Mouse (Mus musculus) midbrain, embryonic 10.5 days (tissue): ENCODE data around the gene Cybrd1. TPM values are rescaled to one million over a fixed set of nuclear protein-coding genes. Genes with fewer than 3 reads are reported as not detected.

Experiments used
- DNase-seq: peaks from one replicate; pipeline ENCODE4 v3.0.0-alpha.2; 2017; ENCODE audit warnings: low spot score
- H3K27ac ChIP-seq: fragments of 300-500 bp; sonication (generic); replicated peaks from 2 replicates; pipeline ENCODE4 v1.5.1; 2016; ENCODE audit warnings: mild to moderate bottlenecking
- H3K27me3 ChIP-seq: fragments of 300-500 bp; sonication (generic); 2 replicates; pipeline ENCODE4 v1.6.1; 2016; ENCODE audit warnings: low read depth, mild to moderate bottlenecking; ENCODE audit not compliant: poor library complexity, severe bottlenecking
- H3K36me3 ChIP-seq: fragments of 300-500 bp; sonication (generic); 2 replicates; pipeline ENCODE4 v1.6.1; 2016; ENCODE audit warnings: mild to moderate bottlenecking, moderate library complexity
- H3K4me1 ChIP-seq: fragments of 300-500 bp; sonication (generic); 2 replicates; pipeline ENCODE4 v1.6.1; 2016
- H3K4me3 ChIP-seq: fragments of 300-500 bp; sonication (generic); 2 replicates; pipeline ENCODE4 v1.5.1; 2016; ENCODE audit warnings: mild to moderate bottlenecking, moderate library complexity
- H3K9me3 ChIP-seq: fragments of 300-500 bp; sonication (generic); replicated peaks from 2 replicates; pipeline ENCODE4 v1.6.1; 2016; ENCODE audit warnings: mild to moderate bottlenecking
- WGBS: fragments of 180-500 bp; shearing (Covaris S2); methylation state at CpG from one replicate; pipeline ENCODE4 v1.1.7; 2016; 5-methylcytosine and 5-hydroxymethylcytosine counted together
- polyA plus RNA-seq: library from polyadenylated mRNA; unstranded; fragments of >200 nt; fragmentation: Nextera tagmentation; extraction: Ambion mirVana; gene quantifications from 2 replicates; pipeline ENCODE4 v1.2.1, GENCODE M21; 2016

The Cybrd1 gene
- polyA plus RNA-seq, 1 experiment from 2014 or later = 0.23 TPM

- peaks cover 5% of the 10 kb centered on the region; the same call in 1 of the 2 replicates for H3K4me1 ChIP-seq
- H3K36me3 ChIP-seq = no peaks in the 10 kb centered on the region
- no peaks in the 10 kb centered on the region for H3K27me3 ChIP-seq
- no peak overlapping the region for H3K4me3 ChIP-seq
- no peaks in the 10 kb centered on the region for H3K9me3 ChIP-seq
- H3K27ac ChIP-seq = no peak overlapping the region
- DNase-seq = no peak
- WGBS = 88% methylated on average over 7 of the region's 7 CpGs
Measured at GRCm38 (mm10) chr2:71161558-71161957, 43.8 kb downstream of the Cybrd1 start.

GRCm38 (mm10) chr2:71162831-71163621 is 45.3 kb downstream of the Cybrd1 start:
- Histone ChIP-seq H3K27me3 (no peaks in the 10 kb centered on the region), H3K4me3 (no peak overlapping the region), H3K36me3 (no peaks in the 10 kb centered on the region), H3K4me1 (peaks cover 5% of the 10 kb centered on the region; the same call in 1 of the 2 replicates), H3K27ac (no peak overlapping the region), H3K9me3 (no peaks in the 10 kb centered on the region)
- DNase-seq = no peak
- 87% methylated on average over 25 of the region's 25 CpGs for WGBS

- no peak overlapping the region for H3K27ac ChIP-seq
- no peak for DNase-seq
- peaks cover 16% of the 10 kb centered on the region for H3K4me1 ChIP-seq
- WGBS = 85% methylated on average over 4 of the region's 4 CpGs
- H3K4me3 ChIP-seq = no peak overlapping the region
- no peaks in the 10 kb centered on the region for H3K9me3 ChIP-seq
- H3K36me3 ChIP-seq = no peaks in the 10 kb centered on the region
- H3K27me3 ChIP-seq = no peaks in the 10 kb centered on the region
Measured at GRCm38 (mm10) chr2:71167211-71167610, 49.5 kb downstream of the Cybrd1 start.

GRCm38 (mm10) chr2:71168461-71169021 is 50.8 kb downstream of the Cybrd1 start:
- Histone ChIP-seq H3K27ac (no peak overlapping the region), H3K4me1 (peaks cover 16% of the 10 kb centered on the region), H3K4me3 (no peak overlapping the region), H3K36me3 (no peaks in the 10 kb centered on the region), H3K27me3 (no peaks in the 10 kb centered on the region), H3K9me3 (no peaks in the 10 kb centered on the region)
- 61% methylated on average over 10 of the region's 10 CpGs for WGBS
- no peak for DNase-seq

GRCm38 (mm10) chr2:71173031-71173430 is 55.3 kb downstream of the Cybrd1 start:
- Histone ChIP-seq H3K27ac (no peak overlapping the region), H3K36me3 (no peaks in the 10 kb centered on the region), H3K4me1 (peaks cover 16% of the 10 kb centered on the region), H3K27me3 (no peaks in the 10 kb centered on the region), H3K4me3 (no peak overlapping the region), H3K9me3 (no peaks in the 10 kb centered on the region)
- DNase-seq = no peak
- 61% methylated on average over 3 of the region's 3 CpGs for WGBS

- DNase-seq = no peak
- Histone ChIP-seq H3K27me3 (no peaks in the 10 kb centered on the region), H3K27ac (no peak overlapping the region), H3K9me3 (no peaks in the 10 kb centered on the region), H3K36me3 (no peaks in the 10 kb centered on the region), H3K4me3 (no peak overlapping the region), H3K4me1 (no peaks in the 10 kb centered on the region; the same call in 1 of the 2 replicates)
- WGBS = 79% methylated on average over 9 of the region's 9 CpGs
Measured at GRCm38 (mm10) chr2:71176329-71177249, 58.9 kb downstream of the Cybrd1 start.

GRCm38 (mm10) chr2:71177250-71177615 is 59.5 kb downstream of the Cybrd1 start:
- H3K9me3 ChIP-seq = no peaks in the 10 kb centered on the region
- no peaks in the 10 kb centered on the region for H3K36me3 ChIP-seq
- H3K4me1 ChIP-seq = no peaks in the 10 kb centered on the region; the same call in 1 of the 2 replicates
- no peaks in the 10 kb centered on the region for H3K27me3 ChIP-seq
- H3K27ac ChIP-seq = no peak overlapping the region
- no peak for DNase-seq
- 63% methylated on average over 1 of the region's 1 CpGs for WGBS
- H3K4me3 ChIP-seq = no peak overlapping the region

GRCm38 (mm10) chr2:71177760-71178159 is 60.0 kb downstream of the Cybrd1 start:
- no peaks in the 10 kb centered on the region; the same call in 1 of the 2 replicates for H3K4me1 ChIP-seq
- 92% methylated on average over 1 of the region's 1 CpGs for WGBS
- no peaks in the 10 kb centered on the region for H3K27me3 ChIP-seq
- no peak overlapping the region for H3K27ac ChIP-seq
- no peaks in the 10 kb centered on the region for H3K9me3 ChIP-seq
- no peaks in the 10 kb centered on the region for H3K36me3 ChIP-seq
- DNase-seq = no peak
- H3K4me3 ChIP-seq = no peak overlapping the region

- H3K4me3 ChIP-seq = no peak overlapping the region
- H3K27ac ChIP-seq = no peak overlapping the region
- WGBS = 93% methylated on average over 10 of the region's 10 CpGs
- no peaks in the 10 kb centered on the region for H3K4me1 ChIP-seq
- DNase-seq = no peak
- no peaks in the 10 kb centered on the region for H3K9me3 ChIP-seq
- no peaks in the 10 kb centered on the region for H3K36me3 ChIP-seq
- no peaks in the 10 kb centered on the region for H3K27me3 ChIP-seq
Measured at GRCm38 (mm10) chr2:71179716-71180115, 62.0 kb downstream of the Cybrd1 start.

- Histone ChIP-seq H3K27me3 (no peaks in the 10 kb centered on the region), H3K36me3 (no peaks in the 10 kb centered on the region), H3K9me3 (no peaks in the 10 kb centered on the region), H3K4me1 (no peaks in the 10 kb centered on the region), H3K4me3 (no peak overlapping the region), H3K27ac (no peak overlapping the region)
- no peak for DNase-seq
- WGBS = 69% methylated on average over 8 of the region's 8 CpGs
Measured at GRCm38 (mm10) chr2:71180566-71181217, 63.0 kb downstream of the Cybrd1 start.

GRCm38 (mm10) chr2:71187950-71188349 is 70.2 kb downstream of the Cybrd1 start:
- H3K9me3 ChIP-seq = no peaks in the 10 kb centered on the region
- peaks cover 25% of the 10 kb centered on the region for H3K4me1 ChIP-seq
- DNase-seq = no peak
- WGBS = 73% methylated on average over 3 of the region's 3 CpGs
- H3K27ac ChIP-seq = no peak overlapping the region
- no peaks in the 10 kb centered on the region for H3K36me3 ChIP-seq
- peaks cover 6% of the 10 kb centered on the region; the same call in 1 of the 2 replicates for H3K27me3 ChIP-seq
- H3K4me3 ChIP-seq = no peak overlapping the region

GRCm38 (mm10) chr2:71188861-71189260 is 71.1 kb downstream of the Cybrd1 start:
- Histone ChIP-seq H3K4me1 (peaks cover 25% of the 10 kb centered on the region), H3K9me3 (no peaks in the 10 kb centered on the region), H3K36me3 (no peaks in the 10 kb centered on the region), H3K27me3 (peaks cover 10% of the 10 kb centered on the region; the same call in 1 of the 2 replicates), H3K27ac (no peak overlapping the region), H3K4me3 (no peak overlapping the region)
- WGBS = 61% methylated on average over 2 of the region's 2 CpGs
- DNase-seq = no peak
